Mouse (Mus musculus) spleen, adult 2 months (tissue): ENCODE results near the gene H2-DMa.

ENCODE experiments used
- CTCF ChIP-seq: fragments of 200-500 bp; IDR thresholded peaks from 2 replicates; pipeline ENCODE4 v1.5.1; 2011; ENCODE audit warnings: mild to moderate bottlenecking, inconsistent platforms; ENCODE audit not compliant: insufficient read depth, insufficient read length, insufficient replicate concordance; ENCODE audit errors: extremely low read depth
- POLR2A ChIP-seq: fragments of 200-500 bp; IDR thresholded peaks from 2 replicates; pipeline ENCODE4 v1.6.1; 2011; ENCODE audit warnings: low read depth, low read length, inconsistent platforms

GRCm38 (mm10) chr17:34169279-34169678, 49.9 kb downstream of the H2-DMa start:
- TF ChIP-seq CTCF (peak; percentile 68; the same call in 1 of the 2 replicates), POLR2A (no peak)
